Mouse (Mus musculus) retina, postnatal 1 day (tissue): ENCODE measurements around the gene Tnfrsf18.
A peak's percentile ranks its signal among the peaks of the same experiment; 100 is the strongest.

Experiments
- DNase-seq: peaks from one replicate; pipeline ENCODE4 v3.0.0-alpha.2; 2012

Tnfrsf18 gene

DNA sequence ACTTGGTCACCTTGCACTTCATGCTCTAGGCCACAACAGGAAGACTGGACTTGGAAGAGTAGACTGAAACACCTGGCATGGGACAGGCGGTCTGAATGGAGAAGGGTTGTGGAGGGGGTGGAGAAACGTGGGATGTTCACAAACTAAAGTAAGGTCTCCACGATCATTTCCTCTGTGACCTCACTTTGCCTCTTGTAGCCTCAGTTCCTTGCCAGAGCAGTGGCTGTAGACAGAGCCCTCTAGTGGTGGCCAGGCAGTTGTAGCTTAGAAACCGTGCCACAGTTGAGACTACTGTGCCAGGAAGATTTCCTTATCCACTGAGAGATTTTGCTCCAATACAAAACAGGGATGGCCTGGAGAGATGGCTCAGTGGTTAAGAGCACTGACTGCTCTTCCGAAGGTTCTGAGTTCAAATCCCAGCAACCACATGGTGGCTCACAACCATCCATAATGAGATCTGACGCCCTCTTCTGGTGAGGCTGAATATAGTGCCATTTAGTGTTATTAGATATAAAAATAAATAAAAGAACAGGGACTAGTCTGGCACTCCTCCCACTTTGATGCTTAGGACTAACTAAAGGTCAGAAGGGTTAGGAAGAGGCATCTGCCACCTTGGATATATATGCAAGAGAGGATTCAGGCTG is 7.6 kb downstream of the Tnfrsf18 start:
- peak; percentile 75 for DNase-seq

DNA sequence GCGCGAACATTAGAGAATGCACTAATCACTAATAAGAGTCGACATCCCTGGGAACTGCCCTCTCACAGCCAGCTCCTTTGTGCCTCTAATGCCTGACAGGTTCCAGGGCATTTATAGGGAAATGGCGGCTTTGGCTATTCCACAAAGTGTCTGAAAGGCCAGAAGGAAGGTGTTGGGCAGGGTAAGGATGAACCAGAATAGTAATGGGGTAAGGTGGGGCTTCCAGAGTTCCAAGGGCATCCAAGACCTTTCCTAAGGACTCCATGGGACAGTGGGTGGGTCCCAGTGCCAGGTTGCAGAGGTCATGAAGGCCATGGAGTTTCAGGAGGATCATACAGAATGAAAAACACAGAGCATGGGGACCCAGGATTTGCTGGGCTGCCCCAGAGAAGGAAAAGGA is 8.3 kb downstream of the Tnfrsf18 start:
- DNase-seq: no peak

DNA sequence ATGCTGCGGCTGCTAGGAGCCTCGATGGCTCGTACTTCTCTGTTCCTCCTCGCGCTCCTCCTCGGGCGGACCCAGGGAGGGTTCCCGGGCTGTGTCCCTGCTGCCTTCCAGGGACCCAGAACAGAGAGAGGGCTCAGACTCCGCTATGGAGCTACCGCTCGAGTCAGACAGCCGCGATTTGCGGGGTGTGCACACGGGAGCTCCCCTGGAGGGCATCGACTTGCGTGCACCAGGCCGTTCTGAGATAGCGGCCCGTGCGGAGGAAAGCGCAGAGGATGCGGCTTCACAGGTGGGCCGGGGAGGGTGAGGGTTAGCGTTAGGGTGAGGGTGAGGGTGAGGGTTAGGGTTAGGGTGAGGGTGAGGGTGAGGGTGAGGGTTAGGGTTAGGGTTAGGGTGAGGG is 8.9 kb downstream of the Tnfrsf18 start:
- peak; percentile 17 for DNase-seq

DNA sequence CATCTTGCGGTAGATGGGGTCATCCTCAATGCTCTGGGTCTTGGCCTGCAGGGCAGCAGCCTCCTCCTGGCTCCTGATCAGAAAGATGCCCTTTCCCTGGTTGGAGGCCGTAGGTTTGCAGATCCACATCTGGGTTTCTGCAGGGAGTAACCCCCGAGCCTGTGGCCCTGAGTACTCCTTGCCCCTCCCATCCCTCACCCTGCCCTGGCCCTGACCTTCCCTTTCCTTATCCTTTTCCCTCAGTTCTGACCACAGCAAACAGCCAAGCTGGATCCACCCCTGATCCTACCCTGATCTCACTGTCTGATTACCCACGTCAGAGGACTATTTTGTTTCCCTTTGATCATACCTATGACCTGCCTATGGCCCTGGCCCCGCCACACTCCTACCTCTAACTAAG is 18.8 kb downstream of the Tnfrsf18 start:
- DNase-seq: no peak

DNA sequence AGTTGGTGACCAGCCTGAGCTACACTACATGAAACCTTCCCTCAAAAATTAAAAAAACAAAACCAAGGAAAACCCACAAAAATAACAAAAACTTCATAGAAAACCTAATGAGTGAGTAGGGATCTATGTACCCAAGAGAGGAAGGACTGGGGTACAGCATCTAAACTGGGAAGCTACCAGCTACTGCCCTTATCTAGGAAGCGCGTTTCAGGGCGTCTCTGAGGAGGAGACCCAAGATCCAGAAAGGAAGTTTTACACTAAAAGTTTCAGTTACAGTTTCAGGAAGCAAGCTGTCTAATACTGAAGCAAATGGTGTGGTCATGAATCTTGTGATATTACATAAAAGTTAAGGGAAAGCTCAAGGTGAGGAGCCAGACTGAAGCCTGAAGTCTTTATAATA is 23.8 kb downstream of the Tnfrsf18 start:
- DNase-seq: no peak

DNA sequence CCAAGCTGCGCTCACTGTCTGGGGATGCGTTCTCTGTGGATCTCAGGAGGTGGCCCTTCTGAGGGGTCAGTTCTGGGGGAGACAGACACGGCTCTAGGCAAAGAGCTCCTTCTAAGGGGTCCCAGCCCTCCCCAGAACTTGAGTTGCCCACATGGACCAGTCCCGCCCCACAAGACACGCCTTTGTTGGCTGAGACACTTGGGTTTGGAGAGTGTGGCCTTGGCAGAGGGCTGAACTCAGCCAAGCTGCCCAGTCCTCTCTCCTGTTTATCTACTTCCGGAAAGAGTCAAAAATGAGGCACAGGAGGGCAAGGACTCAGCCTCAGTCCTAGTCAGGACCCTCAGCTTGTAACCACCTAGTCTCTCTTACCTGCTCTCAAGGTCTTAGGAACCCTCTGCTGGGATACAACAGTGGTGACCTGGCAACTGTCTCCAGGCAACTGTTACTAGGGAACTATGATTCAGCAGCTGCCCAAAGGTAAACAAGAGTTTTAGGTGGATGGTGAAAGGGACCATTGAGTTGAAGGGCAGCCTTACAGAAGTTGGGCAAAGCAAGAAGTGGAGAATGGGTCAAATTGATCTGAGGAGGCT is 24.5 kb downstream of the Tnfrsf18 start:
- no peak for DNase-seq

DNA sequence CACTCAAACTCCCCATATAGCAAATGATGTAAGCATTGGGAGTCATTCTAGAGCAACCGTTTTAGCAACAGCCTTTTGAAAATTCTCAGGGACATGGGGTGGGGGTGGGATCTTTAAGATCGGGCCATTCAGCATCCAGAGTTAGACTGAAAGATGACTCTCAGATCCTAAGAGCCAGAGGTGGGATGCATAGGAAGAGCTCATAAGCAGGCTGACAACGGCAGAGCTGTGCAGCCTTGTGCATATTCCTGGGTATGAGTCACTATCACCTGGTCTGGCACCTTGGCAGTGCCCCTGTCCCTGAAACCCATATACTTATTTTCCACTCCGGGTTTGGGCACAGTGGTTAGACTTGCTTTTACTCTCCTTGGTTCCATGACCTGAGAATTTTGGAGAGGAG is 27.1 kb downstream of the Tnfrsf18 start:
- DNase-seq: no peak

DNA sequence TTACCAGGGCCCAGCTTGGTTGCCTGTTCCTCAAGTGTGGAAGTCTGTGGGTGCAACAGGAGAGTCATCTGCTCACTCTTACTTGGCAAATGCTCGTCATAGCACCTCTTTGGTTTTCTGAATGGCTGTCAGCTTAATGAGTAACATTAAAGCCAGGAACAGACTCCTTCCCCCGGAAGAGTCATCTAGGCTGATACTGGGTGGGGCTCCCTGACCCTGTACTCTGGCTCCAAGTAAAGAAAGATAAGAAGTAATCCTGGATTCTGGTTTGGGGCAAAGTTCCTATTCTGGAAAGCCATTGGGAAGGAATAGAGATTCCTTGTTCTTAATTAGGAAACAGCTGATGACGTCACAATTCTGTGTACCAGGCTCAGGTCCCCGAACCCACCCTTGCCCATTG is 28.2 kb downstream of the Tnfrsf18 start:
- DNase-seq: no peak

DNA sequence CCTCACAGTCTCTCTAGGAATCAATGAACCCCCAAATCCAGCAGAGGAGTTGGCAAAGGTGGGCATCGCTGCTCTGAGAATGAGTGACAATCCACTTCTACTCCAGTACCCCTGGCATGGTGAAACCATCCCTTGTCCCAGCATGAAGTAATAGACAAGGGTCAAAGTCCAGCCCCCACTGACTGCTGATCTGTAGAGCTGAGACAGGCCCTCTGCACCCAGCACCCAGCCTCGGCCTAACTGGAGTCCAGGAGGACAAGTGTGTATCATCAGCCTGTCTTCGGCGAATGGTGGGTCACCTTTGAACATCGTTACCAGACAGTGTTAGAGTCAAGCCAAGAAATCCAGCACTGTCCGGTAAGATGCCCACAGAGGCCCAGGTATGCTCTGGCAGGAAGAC is 28.6 kb downstream of the Tnfrsf18 start:
- DNase-seq: no peak

DNA sequence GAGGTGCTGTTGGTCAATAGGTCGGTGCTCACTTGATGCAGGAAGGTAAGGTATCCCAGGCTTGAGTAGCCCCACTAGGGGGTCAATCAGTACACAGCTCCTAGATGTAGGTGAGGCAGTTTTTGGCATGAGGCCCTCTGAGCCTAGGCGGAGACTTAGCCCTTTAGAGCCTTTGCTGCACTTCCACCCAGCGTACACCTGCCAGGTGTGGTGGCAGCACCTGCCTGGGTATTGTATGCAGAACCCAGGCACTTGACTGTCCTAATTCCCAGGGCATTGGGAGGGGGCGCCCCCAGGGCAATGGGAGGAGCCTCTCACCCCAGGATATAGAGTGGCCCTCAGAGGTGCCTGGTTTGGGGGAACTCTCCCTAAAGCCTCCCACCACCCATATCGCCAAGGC is 29.2 kb downstream of the Tnfrsf18 start:
- DNase-seq: no peak

DNA sequence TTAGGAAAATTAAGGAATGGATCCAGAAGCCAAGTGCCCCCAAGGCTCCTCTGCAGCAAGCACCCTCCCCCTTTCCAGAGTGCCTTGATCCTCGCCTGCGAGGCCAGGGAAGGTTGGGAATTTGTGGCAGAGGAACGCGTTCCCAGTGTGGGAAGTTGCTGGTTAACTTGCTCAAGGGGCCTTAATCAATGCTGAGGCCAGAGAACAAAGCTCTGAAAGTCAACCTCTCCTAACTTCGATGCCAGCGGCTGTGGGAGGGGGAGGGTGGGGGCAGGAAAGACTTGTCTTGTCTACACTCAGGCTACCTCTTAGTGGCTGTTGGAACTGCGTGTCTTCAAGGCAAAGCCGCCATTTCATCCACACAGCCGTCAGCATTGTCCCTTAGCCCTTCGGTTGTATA is 31.7 kb downstream of the Tnfrsf18 start:
- no peak for DNase-seq

DNA sequence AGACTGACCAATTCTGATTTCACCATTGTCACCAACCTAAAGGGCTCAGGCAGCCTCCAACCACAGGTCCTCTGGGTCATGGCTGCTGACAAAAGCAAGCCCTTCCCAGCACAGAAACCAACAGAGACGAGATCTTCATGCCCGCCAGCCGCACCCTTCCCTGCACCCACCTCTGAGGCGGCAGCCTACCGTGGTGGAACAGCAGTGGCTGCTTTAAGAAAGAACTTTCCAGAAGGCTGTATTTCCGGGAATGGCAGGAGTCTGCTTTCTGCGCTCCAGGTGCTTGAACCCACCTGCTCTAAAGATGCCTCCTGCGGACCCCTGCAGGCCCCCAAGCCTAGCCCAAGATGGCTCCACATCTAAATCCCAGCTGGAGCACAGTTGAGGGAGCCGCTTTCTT is 32.9 kb downstream of the Tnfrsf18 start:
- DNase-seq: no peak

DNA sequence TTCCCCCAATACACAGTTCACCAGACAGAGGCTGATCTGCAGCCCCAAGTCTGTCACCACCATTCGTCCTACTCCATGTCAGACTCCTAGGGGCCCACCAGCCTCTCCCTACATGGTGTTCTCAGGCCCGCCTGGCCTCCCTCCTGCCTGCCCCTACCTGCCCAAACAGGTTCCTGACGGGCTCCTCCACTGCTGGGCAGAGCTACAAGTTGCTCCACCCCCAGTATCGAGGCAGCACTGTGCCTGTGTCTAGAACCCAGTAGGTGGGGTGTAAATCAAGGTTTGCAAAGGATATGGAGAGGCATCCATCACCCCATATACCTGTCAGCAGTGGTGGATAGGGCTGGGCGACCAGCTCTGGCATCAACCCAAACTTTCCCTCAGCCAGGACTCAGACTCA is 33.3 kb downstream of the Tnfrsf18 start, which contains the start of gene Ttll10:
Gene Ttll10, minus strand, starts transcription at position 154 of the 400 bp plus-strand sequence.
- no peak for DNase-seq

DNA sequence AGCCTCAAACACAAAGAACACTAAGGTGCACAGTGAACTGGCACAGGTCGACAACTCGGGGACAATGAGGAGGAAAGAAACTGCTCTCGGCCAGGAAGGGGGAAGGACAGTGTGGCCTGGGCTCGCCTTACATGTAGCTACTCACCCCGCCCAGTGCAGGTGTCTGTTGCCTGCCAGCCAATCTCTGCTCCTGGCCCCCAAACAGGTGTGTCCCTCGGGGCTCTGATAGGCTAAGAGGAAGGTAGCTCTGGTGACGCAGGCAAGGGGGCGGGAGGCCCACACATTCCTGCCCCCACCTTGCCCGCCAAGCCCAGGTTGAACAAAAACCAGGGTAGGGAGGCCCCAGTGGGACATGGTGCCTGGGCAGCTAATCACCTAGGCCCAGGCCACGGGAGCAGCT is 33.7 kb downstream of the Tnfrsf18 start:
- no peak for DNase-seq

DNA sequence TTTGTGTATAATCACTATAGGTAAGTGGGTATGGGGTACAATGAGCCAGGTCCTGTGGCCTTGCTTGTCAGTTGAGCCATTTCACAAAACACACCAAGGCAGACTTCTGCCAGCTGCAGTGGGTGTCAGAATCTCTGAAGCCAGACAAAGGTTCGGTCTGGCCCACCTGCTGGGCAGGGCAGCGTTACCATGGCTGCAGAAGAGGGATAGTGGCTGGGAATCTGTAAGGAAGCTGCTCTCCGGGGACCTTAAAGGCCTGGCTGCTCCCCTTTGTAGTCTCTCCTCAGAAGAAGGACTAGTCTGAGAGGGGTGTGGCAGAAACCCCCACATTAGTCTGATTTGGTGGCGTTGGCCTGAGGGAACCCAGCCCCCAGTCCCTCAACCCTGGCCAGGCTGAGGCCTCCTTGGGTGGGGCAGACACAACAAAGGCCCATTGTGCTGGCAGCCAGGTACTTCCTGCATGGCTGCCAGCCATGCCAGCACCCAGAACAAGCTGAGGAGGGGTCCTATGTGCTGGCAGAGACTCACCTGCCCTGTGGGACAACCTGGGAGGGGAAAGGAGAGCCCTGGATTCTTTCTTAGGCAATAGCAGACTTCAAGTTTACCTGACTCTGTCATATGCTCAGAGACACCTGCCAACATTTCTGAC is 38.0 kb downstream of the Tnfrsf18 start:
- DNase-seq: peak; percentile 58

DNA sequence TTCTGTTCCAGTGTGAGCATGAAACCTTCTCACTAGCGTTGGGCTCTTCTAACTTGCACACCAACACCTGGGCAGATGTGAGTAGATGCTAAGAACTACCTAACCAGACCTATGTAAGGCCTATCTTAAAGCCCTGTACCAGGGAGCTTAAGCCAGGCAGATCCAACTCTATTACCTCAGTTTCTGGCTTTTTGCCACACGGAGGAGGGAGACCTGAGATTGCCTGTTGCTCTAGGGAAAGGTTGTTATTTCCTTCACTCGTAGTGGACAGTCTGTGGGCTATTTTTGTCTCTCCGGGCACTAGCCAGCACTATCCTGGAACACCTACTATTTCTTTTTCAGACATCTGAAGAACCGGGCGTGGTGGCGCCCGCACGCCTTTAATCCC is 38.5 kb downstream of the Tnfrsf18 start:
- DNase-seq: no peak

DNA sequence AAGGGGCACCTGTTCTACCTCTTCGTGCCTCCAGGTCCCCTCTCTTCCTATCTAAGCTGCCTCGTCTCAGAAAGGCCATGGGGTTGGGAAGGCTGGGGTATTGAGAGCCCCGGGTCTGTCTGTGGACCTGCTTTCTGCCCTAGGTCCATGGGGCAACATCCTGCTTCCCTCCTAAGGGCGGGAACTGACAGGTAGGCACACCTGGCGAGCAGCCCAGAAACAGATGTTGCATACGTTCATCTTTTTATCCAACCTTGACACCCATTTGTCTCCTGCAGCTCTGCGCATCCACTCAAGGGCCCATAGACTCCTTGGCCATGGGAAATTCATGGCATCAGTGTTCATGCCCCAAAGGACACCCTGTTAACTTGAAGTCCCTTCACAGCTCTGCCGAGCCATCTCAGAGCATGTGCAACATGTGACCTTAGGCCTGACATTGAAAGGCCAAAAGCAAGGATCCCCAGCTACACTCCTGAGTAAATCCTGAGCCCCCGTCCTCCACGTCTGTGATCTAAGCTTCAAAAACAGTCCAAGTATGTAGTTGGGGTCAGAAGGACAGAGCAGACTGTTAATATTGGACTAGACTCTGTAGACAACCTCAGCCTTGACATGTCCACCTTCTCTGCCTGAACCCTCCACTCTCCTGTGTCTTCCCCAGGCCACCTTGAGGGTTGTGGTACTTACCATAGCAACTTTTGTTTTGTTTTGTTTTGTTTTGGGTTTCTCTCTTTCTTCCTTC is 39.4 kb downstream of the Tnfrsf18 start:
- DNase-seq: no peak

DNA sequence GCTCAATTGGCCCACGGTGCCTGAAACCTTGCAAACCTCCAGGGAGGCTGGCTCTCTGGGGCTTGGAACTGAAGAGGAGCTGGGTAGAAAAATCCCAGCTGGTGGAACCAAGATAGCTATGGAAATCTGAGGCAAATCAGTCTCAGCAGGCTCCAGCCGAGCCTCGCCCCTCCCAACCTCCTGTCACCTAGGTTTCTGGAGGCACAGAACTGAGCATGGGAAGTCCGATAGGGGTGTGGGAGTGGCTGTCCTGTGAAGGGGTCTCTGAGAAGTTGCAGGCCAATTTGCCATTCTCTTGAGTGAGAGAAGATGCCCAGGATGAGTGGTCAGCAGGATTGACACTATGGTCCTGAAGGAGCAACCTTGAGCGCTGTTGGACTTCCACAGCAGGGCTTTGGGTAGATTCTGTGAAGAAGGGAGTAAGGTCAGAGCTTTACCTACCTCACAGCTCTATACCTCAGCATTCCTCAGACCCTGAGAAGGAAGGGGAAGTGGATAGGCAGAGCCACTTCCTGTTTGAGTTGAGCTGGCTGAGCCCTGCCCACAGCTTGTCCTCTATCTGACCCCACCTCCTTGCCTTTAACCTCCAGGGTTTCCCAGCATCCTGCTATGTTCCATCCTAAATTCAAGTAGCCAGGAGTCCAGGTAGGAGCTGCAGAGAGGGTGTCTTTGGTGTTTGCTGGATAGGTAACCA is 41.4 kb downstream of the Tnfrsf18 start:
- no peak for DNase-seq

DNA sequence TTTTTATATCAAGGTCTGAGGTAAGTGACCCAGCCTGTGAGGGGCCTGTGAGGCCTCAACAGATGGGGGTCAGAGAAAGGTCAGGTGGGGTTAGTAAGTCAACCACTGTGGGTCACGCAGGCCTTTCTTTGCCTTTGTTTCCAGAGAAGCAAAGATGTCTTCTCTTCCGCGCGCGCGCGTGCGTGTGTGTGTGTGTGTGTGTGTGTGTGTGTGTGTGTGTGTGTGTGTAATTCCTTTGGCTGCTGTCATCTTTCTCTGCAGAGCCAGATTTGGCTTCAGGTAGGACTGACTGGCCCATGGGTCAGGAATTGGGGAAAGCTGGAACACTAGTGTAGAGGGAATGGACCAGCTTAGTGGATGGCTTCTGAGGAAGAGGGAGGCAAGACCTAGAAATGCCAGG is 43.7 kb downstream of the Tnfrsf18 start:
- DNase-seq: peak; percentile 8

DNA sequence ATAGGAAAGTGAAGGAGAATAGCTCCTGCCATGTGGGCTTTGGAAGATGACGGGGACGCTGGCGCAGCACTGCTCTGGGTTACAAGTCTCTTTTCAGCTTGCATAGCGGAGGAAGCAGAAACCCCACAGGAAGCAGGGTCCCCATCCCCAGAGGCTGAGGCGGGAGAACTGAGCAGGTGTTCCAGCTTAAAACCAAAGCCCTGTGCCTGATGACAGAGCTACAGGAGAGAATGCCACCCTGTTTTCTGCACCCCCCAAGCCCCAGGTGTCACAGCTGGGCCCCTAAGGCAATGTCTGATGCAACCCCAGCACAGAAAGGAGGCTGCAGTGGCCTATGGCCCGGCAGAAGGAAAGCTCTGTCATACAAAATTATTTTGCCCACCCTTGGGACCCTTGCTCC is 44.3 kb downstream of the Tnfrsf18 start:
- no peak for DNase-seq

DNA sequence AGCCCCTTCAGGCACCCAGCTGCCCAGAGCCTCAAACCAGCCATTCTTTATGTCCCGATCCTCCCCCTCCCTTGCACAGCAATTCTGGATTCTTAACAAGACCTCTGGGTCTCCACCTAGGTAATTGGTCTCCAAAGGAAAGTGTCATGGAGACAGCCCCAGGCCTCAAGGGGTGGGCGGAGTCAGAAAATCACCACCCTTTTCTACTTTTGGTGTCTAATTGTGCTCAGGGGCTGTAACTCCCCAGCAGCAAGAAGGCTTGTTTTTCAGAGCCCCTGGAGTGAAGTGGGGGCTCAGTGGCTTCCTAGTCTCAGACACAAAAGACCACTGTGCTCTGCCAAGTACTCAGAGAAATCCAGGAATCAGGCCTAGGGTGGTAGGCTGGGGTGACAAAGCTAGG is 44.8 kb downstream of the Tnfrsf18 start:
- DNase-seq: peak; percentile 14

DNA sequence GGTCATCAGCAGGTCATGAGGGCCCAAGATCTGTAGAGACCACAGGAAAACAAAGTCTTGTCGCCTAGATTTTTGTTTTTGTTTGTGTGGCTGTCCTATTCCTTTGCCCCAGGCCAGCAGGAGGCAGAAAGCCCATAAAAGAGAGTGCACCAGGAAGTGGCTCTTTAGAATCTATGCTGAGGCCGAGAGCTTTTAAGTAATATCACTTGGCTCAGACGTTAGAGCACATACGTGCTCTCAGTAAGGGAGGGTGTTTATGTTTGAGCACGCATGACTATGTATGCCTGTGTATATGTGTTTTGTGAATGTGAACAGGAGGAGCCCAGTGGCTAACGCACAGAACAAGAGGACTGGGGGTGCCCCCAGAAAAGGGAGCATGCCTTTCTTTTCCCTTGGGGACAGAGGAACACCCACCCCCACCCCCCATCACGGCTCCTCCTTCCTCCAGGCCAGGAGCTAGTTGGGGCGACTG is 51.0 kb downstream of the Tnfrsf18 start:
- DNase-seq: peak; percentile 22
